Mouse (Mus musculus) ovary, postnatal 14 days (tissue): ENCODE results near the gene Snx32.

Experiments used
- DNase-seq: peaks from one replicate; pipeline ENCODE4 v3.0.0; 2022; ENCODE audit warnings: low spot score

The Snx32 gene

DNA sequence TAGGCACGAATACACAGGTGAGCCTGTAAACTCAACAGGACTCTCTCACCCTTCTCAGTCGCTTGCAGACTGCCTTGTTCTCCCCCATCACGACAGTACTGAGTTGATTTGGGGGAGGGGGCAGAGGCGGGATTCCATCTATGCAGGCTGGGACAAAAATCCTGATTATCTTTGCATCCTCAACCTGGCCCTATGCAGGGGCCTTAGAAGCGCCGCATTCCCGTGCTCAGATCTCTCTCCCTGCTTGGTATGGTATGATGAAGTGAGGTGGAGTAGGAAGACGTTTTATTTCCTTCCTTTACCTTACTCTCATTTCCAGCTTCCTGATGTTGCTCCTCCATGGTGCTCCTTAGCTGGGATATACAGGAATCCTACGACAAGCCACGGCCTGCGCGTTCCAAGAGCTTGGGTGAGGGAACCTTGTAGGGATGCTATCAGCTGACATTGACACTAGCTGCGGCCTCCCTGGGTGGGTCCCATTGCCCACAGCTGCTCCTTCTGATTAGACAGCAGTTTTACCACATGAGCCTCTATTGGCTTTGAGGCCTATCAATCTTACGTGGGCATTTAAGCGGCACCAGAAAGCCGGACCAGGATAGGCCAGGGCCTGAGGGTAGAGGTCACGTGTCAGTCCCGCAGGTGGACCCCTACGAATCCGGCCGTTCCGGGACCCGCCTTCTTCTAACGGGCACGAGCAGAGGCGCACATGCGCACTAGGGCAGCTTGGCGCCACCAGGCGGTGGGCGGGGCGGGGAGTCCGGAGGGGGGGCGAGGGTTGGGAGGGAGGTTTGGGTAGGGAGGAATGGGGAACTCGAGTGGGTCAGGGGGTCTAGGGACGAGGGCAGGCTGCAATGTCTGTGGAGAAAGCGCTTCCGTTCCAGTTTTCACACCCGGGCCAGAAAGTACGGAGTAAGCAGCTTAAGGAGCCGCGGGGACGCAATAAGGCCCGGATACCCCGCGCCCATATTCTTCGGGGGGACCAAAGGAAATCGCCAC lies at the start of gene Snx32:
Snx32 (minus strand) TSS at position 508 of the 996 bp plus-strand sequence.
- DNase-seq = peak; percentile 87

DNA sequence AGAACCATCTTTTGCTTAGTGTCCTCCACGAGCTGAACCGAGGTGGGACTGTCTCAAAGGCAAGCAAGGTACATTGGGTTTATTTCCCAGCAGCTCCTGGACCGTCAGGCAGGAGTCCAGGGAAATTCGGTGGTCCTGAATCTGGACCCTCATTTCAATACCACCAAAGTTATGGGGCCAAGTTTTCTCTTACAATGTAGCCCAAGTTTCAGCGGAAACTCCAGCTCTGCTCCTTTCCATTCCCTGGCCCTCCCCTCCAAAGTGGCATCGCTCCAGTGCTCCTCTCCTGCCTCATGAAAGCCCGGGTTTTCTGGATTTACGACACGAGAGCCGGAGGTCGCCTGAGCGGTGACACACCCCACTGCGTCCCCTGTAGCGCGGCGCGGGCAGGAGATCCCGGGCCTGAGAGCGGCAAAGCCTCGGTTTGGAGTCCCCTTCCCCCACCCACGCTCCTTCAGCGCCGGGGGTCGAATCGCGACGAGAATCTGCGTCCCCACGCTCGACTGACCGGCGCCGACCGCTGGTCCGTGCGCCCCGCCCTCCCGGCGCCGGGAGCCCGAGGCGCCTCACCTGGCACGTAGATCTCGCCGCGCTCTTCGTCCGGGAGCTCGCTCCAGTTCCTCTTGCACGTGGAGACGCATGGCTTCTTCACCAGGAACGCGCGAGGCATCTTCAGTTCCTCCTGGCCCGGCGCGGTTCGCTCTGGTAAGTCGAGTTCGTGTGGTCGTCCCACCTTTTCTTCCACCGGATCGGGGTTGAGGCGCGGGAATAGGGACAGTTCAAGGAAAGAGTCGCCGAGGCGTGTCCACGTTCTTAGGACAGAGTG lies 49.5 kb upstream of the Snx32 start:
- DNase-seq = no peak

DNA sequence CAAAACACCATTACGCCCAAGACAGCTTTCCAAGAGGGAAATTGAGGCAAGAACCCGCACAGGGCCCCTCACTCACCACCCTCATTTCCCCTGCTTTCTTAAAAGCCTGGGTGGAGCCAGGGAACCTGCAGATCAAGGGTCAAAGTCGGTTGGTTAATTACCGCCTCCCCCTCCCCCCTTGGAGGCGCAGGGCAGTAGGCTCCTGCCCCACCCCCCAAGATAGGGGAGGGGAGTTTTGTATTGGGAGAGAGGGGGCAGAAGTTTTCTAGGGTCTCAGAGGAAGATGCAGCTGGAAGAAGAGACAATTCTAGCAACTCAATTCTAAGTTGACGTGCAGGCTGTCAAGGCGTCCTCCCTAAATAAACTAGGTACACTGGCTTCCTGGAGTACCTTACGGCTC lies 48.9 kb upstream of the Snx32 start:
- DNase-seq = no peak

DNA sequence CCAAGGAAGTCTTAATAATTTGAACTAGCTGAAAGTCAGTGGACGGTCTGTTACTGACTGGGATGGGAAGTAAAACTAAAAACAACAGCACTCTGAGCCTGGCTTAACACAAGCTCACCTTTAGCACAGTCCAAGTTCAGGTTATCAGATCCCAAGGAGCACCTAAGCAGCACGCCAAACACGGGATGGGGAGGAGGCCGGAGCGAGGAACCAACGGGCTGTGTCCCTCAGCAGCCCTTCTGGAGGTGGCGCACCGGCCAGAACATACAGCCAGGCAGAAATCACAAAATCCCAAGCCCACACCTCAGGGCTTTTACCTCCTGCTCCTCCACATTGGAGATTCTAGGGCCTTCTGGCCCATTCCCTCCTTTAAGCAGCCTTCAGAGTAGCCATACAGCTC lies 48.4 kb upstream of the Snx32 start:
- no peak for DNase-seq

DNA sequence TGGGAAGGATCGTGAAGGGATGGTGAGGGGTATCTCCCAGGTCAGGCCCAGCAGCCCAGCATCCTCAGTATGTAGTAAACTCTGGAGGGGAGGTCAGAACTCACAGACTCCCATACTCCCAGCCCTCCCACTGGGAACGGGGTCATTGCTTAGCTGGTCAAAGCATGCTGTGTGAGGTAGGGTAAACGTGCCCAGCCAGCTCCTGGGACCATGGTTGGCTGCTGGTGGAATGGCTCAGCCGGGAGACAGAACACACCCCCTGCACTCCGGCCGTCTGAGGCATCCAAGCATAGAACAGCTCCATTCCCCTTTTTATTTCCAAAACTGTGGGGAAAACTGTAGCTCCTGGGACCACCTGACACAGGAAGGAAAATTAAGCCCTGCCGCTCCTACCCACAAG lies 47.8 kb upstream of the Snx32 start:
- no peak for DNase-seq

DNA sequence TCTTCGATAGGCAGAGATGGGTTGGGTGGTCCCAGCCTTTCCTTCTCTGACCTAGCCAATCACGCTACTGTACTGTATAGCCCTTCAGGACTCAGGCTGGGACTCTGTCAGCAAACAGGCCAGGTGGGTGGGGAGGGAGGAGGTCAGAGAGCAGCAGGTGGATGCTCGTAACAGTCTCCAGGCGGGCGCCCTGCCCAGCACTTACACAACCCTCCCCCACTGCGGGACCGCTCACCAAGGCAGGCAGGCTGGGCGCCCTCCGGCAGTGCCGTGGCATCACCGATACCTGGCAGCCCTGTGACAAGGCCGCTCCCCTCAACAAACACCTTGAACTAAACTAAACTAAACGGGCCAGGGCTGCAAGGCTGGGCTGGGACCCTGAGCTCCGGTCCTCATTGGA lies 43.9 kb upstream of the Snx32 start:
- no peak for DNase-seq

DNA sequence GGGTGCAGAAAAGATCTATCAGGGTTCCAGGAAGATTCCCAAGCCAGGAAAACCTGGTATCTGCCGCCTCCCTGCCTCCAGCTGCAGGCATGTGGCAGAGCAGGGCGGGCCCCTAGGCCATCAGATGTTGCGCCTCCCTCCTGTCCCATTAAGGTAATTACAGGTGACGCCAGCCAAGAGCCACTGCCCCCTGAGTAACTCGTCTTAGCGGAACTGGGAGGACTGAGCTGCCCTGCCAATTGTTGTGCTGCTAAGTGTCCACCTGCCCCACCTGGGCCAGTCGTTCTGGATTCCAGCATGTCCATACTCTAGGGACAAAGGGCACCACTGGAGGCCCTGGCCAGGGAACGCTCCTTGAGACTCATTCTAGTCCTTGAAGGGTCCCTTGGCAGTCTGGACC lies 43.5 kb upstream of the Snx32 start:
- DNase-seq = no peak

DNA sequence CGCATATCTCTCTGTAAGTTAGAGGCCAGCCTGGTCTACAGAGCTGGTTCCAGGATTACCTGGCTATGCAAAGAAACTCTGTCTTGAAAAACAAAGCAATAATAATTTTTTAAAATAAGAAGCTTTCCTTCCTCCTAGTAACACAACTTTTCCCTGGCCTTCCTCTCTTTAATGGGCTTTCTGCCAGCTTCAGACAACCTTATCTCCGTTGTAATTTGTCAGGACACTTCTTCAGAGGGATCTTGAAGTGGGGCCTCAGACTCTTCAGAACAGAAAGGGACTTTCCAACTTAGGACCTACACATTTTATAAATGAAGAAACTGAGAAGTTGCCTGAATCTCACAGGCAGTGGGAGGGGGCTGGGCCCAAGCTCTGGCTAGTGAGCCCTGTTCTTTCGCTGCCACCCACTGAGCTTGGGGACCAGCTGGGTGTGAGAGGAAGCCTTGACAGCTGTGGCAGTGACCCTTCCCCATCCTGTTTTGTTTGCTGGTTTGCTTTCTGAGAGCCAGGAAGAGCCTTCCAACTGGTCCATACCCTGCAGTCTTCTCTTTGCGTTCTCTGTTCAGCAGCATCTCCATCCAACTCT lies 37.2 kb upstream of the Snx32 start:
- no peak for DNase-seq

DNA sequence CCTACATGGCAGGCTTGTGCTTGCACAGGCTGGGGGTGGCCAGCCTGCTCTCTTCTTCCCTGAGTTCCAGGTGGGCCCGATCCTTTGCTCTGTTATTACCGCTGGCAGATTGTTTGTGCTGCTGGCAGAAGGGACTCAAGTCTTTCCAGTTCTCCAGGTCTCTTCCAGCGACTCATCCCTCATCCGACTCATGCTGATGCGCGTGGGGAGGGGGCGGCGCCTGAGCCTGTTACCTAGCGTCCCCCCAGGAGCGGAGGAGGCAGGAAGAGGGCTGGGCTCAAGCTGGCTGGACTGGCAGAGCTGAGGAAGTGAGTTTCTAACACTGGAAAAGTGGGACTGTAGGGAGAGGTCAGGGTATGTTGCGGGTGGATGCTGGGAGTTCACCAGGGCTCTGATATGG lies 33.7 kb upstream of the Snx32 start:
- no peak for DNase-seq

DNA sequence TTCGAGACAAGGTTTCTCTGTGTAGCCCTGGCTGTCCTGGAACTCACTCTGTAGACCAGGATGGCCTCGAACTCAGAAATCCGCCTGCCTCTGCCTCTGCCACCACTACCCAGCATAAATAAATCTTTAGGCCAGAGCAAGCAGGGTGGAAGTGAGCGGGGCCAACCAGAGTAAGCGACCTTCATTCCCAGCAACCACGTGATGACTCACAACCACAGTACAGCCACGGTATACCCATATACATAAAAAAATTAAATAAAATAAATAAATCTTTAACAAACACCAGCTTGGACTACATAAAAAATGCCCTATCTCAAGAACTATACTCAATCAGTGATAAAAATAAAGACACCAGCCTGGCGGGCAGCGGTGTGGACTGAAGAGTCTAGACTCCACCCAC lies 33.0 kb upstream of the Snx32 start:
- DNase-seq = no peak

DNA sequence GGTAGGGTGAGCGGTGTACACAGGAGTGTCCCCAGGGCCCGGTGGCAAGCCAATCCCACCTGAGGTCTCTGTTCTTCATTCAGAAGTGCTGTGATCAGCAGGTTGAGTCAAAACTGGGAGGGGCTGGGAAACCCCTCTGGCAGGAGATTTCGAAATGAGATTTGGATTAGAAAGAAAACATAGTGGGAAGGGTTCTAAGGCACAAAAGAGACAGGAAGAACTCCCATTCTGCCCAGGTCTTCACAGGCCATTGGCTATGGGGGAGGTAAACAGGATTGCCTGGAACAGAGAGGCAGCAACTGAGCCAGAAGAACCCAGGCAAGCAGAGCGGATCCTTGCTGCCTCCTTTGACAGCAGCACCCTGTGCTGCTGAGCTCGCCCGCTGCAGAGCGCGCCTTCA lies 28.4 kb upstream of the Snx32 start:
- DNase-seq = no peak

DNA sequence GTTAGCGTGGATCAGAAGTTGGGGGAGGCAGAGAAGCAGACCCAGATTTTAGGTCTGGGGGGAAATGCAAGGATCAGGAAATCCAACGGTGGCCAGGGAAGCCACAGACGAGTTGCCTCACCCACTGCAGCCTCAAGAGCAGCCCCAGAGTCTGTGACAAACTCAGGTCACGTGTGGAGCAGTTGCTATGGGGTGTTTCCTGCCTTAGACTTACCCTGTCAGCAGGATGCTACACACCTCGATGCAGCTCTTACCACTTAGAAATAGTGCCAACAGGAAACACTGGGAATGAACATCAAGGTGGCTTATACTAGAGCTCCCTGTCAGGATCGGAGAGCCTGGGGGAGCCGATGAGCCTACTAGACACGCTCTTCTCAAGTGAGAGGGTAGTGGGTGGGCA lies 22.2 kb upstream of the Snx32 start:
- DNase-seq = no peak

DNA sequence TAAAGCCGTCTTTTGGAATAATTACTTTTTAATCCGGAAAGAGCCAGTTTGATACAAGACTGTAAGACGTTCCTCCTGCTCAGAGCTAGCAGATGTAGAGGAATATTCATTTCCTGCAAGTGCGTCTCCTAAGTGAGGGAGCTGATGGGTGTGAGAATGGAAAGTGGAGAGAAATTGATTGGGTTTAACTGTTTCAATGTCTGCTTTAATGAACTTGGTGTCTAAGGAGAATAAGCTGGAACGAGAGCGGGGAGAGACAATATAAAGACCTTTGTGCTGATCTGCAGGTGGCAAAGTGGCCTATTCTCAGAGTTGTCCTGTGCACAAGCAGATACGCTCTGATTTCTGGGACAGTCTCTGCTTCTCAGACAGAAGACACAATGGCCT lies 19.8 kb upstream of the Snx32 start:
- no peak for DNase-seq

DNA sequence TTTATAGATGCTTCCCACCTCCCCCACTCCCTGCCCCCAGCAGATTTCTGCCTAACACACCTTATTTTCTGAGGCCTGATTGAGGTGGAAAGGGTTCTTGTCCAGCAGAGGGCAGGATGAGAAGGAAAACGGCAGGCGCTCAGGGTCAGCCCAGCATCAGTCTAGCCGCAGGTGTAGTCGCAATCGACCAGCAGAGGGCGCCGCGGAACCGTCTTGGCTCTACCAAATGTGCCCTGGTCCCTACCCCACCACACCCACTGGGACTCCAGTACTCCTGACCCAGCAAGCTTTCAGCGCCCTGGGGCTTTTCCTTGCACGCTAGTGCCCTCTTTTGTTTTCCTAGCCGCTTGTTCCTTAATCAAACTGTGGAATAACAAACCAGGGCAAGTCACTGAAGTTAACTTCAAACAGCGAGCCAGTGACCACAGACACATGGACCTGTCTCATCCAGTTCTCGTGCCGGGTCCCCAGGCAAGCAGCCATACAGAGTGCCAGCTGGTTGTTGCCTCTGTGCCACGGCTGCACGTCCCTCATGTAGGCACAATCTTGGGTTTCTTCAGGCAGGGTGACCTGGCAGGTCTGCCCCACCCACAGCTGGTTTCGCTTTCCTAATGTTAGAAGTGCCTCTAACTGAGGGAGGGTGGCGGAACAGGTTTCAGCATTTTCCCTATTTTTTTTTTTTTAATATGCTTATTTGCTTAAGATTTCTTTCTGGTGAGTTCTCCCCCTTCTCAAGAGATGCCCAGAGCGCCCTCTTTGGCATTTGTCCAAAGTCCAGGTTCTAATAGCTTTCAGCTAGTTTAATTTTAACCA lies 19.2 kb upstream of the Snx32 start:
- peak; percentile 98 for DNase-seq

DNA sequence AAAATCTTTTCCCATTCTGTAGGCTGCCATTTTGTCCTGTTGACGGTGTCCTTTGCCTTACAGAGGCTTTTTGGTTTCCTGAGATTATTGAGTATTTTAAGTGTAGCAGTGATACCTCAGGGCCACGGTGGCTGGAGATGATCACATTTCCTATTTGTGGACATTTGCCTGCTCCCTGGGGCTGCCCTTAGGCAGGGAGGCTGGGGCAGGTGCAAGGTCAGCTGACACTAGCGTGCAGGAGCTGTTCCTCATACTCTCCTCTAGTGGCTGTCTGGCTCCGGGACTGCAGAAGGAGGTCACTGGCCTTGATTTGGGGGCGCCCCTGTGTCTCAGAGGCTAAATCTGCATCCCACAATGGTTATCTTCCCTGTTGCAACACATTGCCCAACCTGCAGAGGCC lies 14.9 kb upstream of the Snx32 start:
- no peak for DNase-seq

DNA sequence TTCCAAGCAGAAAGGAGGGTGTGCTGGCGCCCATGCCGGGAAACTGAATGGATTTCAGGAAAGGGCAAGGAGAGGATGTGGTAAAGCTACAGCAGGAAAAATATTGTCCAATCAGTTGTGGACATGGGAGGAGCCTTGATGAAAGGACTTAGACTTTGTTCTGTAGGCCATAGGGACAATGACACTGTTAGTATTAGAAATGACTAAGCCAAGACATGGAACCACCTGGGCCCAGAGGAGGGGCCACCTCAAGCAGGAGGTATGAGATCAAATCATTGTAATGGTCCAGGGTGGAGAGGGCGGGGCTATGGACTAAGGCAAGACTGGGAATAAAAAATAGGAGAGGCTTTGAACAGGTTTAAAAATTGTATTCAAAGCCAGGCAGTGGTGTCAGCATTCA lies 8.4 kb upstream of the Snx32 start:
- DNase-seq = no peak

DNA sequence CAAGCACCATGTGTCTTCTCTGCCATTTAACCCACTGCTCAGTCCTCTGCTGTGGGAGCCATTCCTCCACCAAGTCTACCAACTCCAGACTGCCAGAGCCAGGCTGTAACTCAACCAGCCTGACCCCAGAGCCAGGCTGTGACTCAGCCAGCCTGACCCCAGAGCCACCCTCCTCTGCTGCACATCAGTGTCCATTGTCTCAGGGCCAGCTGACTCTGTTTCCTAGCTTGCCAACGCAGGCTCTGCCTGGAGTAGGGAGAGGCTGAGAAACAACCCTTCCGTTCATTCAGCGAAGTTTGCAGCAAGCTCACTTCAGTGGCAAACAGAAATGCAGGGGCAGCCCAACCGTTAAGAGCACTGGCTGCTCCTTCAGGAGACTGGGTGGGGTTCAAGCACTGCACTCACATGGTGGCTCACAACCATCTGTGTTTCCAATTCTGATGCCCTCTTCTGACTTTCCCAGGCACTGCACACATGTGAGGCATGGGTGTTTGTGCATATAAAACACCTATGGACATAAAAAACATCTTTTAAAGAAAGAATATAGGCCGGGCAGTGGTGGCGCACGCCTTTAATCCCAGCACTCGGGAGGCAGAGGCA lies 6.7 kb upstream of the Snx32 start:
- DNase-seq = no peak

DNA sequence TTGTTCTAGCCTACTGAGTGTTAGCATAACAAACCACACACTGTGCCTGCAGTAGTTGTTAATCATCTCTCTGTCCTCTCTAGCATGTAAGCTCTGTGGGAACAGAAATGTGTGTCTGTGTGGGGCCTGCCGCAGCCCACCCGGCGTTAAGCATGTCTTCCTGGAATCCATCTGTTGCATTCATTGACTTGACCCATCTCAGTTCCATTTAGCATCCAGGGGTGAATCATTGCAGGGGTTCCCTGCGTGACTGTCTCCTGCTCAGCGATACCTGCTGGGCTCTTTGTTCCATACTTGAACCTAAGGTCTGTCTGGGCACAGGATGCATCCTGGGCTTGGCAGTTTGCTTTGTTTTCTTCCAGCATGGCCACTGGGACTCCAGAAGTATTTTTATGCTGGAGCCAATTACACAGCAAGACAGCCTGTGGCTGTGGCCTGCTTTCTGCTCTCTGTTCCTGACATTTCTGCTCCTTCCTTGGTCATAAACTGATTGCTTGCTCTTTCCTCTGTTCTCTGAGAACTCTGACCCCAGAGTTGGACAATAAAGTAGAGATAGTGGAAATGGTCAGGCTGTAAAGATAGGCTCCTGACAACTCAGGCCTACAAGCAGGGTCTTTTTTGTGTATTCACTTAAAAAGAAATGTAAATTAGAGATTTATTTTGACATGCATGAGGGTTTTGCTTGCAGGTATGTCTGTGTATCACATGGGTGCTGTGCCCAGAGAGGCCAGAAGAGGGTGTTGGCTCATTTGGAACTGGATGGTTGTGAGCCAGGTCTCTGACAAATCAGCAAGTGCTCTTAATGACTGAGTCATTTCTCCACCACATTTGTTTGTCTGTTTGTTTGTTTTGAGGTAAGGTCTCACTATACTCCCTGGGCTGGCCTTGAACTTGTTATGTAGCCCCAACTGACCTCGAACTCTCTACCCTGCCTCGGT lies 5.8 kb upstream of the Snx32 start:
- no peak for DNase-seq

DNA sequence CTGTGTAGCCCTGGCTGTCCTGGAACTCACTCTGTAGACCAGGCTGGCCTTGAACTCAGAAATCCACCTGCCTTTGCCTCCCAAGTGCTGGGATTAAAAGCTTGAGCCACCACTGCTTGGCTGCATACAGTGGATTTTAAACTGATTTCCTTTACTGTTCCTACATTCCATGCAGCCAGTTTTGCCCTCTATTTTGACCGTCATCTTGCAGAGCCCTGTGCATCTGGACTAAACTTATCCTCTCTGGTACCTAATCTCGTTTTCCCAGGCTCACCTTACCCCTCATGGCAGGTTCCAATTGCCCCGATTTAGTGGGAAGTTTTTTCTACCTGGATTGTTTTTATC lies 2.6 kb upstream of the Snx32 start:
- DNase-seq = no peak
